Mouse (Mus musculus): ENCODE data around the gene Rab40c.

GRCm38 (mm10) chr17:25946349-25946748 lies 26.8 kb upstream of the Rab40c start:
- TF ChIP-seq RCOR1 (IDR thresholded peaks at IDR 0.05; ENCODE audit: low read depth, low read length) (no peak), ZKSCAN1 (IDR thresholded peaks at IDR 0.05; ENCODE audit: low read depth, low read length) (no peak), ZNF384 (IDR thresholded peaks at IDR 0.05; ENCODE audit: low read depth, low read length) (no peak), MEF2A (IDR thresholded peaks at IDR 0.05; ENCODE audit: extremely low read depth, insufficient replicate concordance, low read depth, low read length, poor library complexity, severe bottlenecking) (no peak), CHD2 (IDR thresholded peaks at IDR 0.05; ENCODE audit: low read length) (no peak), NELFE (IDR thresholded peaks at IDR 0.05; ENCODE audit: low read depth, low read length) (no peak), CTCF (IDR thresholded peaks at IDR 0.05 in 2 of 3, conservative IDR thresholded peaks at IDR 0.05 in 1 of 3; ENCODE audit: control insufficient read depth in 1 of 3, insufficient read depth in 1 of 3, low read depth in 2 of 3, low read length in 3 of 3, poor library complexity in 1 of 3, severe bottlenecking in 1 of 3) (no peak), E2F4 (IDR thresholded peaks at IDR 0.05; ENCODE audit: borderline replicate concordance, low read depth, low read length) (no peak), TBP (IDR thresholded peaks at IDR 0.05; ENCODE audit: low read depth, low read length) (no peak), MYC (IDR thresholded peaks at IDR 0.05; ENCODE audit: low read depth, low read length) (no peak), MAZ (IDR thresholded peaks at IDR 0.05; ENCODE audit: low read depth, low read length) (no peak)

Data from MEL (cell line).